Mouse (Mus musculus): ENCODE data around the gene Ncoa5. TPM values are rescaled to one million over a fixed set of nuclear protein-coding genes. Genes with fewer than 3 reads are reported as not detected.

Gene Ncoa5
- total and polyA plus RNA-seq, 2 experiments: 4.3 to 11.5 TPM

GRCm38 (mm10) chr2:164991808-164992207 lies 42.9 kb downstream of the Ncoa5 start:
- no peaks in the 10 kb centered on the region for H3K4me1 ChIP-seq (ENCODE audit: control insufficient read depth, insufficient read depth, low read length)
- H3K4me3 ChIP-seq (ENCODE audit: insufficient read depth, low read depth, low read length): no peak overlapping the region
- H3K79me2 ChIP-seq (ENCODE audit: control insufficient read depth, insufficient read depth, low read length): no peaks in the 10 kb centered on the region
- no peaks in the 10 kb centered on the region for H3K36me3 ChIP-seq (ENCODE audit: control insufficient read depth, insufficient read depth, low read length)
- TF ChIP-seq POLR2A (IDR thresholded peaks at IDR 0.05; ENCODE audit: extremely low read depth, insufficient read depth, low read length): no peak
- no peak for TF ChIP-seq CTCF (IDR thresholded peaks at IDR 0.05; ENCODE audit: low read depth, low read length)
- H3K27ac ChIP-seq (replicated peaks; ENCODE audit: insufficient read depth, low read depth, low read length): no peak overlapping the region
- H3K27me3 ChIP-seq (ENCODE audit: control insufficient read depth, insufficient read depth, low read length): no peaks in the 10 kb centered on the region
- no peak for DNase-seq (ENCODE audit: extremely low read depth, low read depth, low spot score)
- 32% methylated on average over 10 of the region's 10 CpGs for WGBS
- no peak overlapping the region for H3K9ac ChIP-seq (ENCODE audit: low read depth, low read length)

- no peaks in the 10 kb centered on the region for H3K79me2 ChIP-seq (ENCODE audit: control insufficient read depth, insufficient read depth, low read length)
Measured at GRCm38 (mm10) chr2:164991111-164991510, 43.6 kb downstream of the Ncoa5 start.

GRCm38 (mm10) chr2:164988777-164989176 lies 45.9 kb downstream of the Ncoa5 start:
- Histone ChIP-seq H3K4me3 (ENCODE audit: insufficient read depth, low read depth, low read length) (peak overlapping the region; percentile 43), H3K27me3 (ENCODE audit: control insufficient read depth, insufficient read depth, low read length) (no peaks in the 10 kb centered on the region), H3K36me3 (ENCODE audit: control insufficient read depth, insufficient read depth, low read length) (no peaks in the 10 kb centered on the region), H3K27ac (replicated peaks; ENCODE audit: insufficient read depth, low read depth, low read length) (no peak overlapping the region), H3K9ac (ENCODE audit: low read depth, low read length) (peak overlapping the region; percentile 44; the same call in 1 of the 2 replicates), H3K79me2 (ENCODE audit: control insufficient read depth, insufficient read depth, low read length) (no peaks in the 10 kb centered on the region), H3K4me1 (ENCODE audit: control insufficient read depth, insufficient read depth, low read length) (no peaks in the 10 kb centered on the region)
- 75% methylated on average over 13 of the region's 13 CpGs for WGBS
- TF ChIP-seq POLR2A (IDR thresholded peaks at IDR 0.05; ENCODE audit: extremely low read depth, insufficient read depth, low read length) (no peak), CTCF (IDR thresholded peaks at IDR 0.05; ENCODE audit: low read depth, low read length) (no peak)
- DNase-seq (ENCODE audit: extremely low read depth, low read depth, low spot score): no peak

More at GRCm38 (mm10) chr2:164991111-164991510, 43.6 kb downstream of the Ncoa5 start:
- WGBS: 77% methylated on average over 3 of the region's 3 CpGs
- Histone ChIP-seq H3K9ac (ENCODE audit: low read depth, low read length) (no peak overlapping the region), H3K36me3 (ENCODE audit: control insufficient read depth, insufficient read depth, low read length) (no peaks in the 10 kb centered on the region), H3K4me1 (ENCODE audit: control insufficient read depth, insufficient read depth, low read length) (no peaks in the 10 kb centered on the region), H3K27ac (replicated peaks; ENCODE audit: insufficient read depth, low read depth, low read length) (no peak overlapping the region), H3K4me3 (ENCODE audit: insufficient read depth, low read depth, low read length) (no peak overlapping the region), H3K27me3 (ENCODE audit: control insufficient read depth, insufficient read depth, low read length) (no peaks in the 10 kb centered on the region)
- no peak for DNase-seq (ENCODE audit: extremely low read depth, low read depth, low spot score)
- TF ChIP-seq POLR2A (IDR thresholded peaks at IDR 0.05; ENCODE audit: extremely low read depth, insufficient read depth, low read length) (no peak), CTCF (IDR thresholded peaks at IDR 0.05; ENCODE audit: low read depth, low read length) (no peak)

- 41% methylated on average over 14 of the region's 14 CpGs for WGBS
- no peak overlapping the region for H3K9ac ChIP-seq (ENCODE audit: low read depth, low read length)
- H3K27ac ChIP-seq (replicated peaks; ENCODE audit: insufficient read depth, low read depth, low read length): no peak overlapping the region
- no peaks in the 10 kb centered on the region for H3K36me3 ChIP-seq (ENCODE audit: control insufficient read depth, insufficient read depth, low read length)
- no peaks in the 10 kb centered on the region for H3K4me1 ChIP-seq (ENCODE audit: control insufficient read depth, insufficient read depth, low read length)
- peak; percentile 48 for TF ChIP-seq CTCF (IDR thresholded peaks at IDR 0.05; ENCODE audit: low read depth, low read length)
- no peak for TF ChIP-seq POLR2A (IDR thresholded peaks at IDR 0.05; ENCODE audit: extremely low read depth, insufficient read depth, low read length)
- no peaks in the 10 kb centered on the region for H3K27me3 ChIP-seq (ENCODE audit: control insufficient read depth, insufficient read depth, low read length)
- DNase-seq (ENCODE audit: extremely low read depth, low read depth, low spot score): peak; percentile 74
- H3K4me3 ChIP-seq (ENCODE audit: insufficient read depth, low read depth, low read length): no peak overlapping the region
- H3K79me2 ChIP-seq (ENCODE audit: control insufficient read depth, insufficient read depth, low read length): no peaks in the 10 kb centered on the region
Measured at GRCm38 (mm10) chr2:164986371-164987027, 48.2 kb downstream of the Ncoa5 start.

- Histone ChIP-seq H3K4me3 (ENCODE audit: insufficient read depth, low read depth, low read length) (no peak overlapping the region), H3K27ac (replicated peaks; ENCODE audit: insufficient read depth, low read depth, low read length) (no peak overlapping the region), H3K9ac (ENCODE audit: low read depth, low read length) (no peak overlapping the region), H3K27me3 (ENCODE audit: control insufficient read depth, insufficient read depth, low read length) (no peaks in the 10 kb centered on the region), H3K79me2 (ENCODE audit: control insufficient read depth, insufficient read depth, low read length) (no peaks in the 10 kb centered on the region), H3K36me3 (ENCODE audit: control insufficient read depth, insufficient read depth, low read length) (no peaks in the 10 kb centered on the region), H3K4me1 (ENCODE audit: control insufficient read depth, insufficient read depth, low read length) (no peaks in the 10 kb centered on the region)
- WGBS: 84% methylated on average over 6 of the region's 6 CpGs
- DNase-seq (ENCODE audit: extremely low read depth, low read depth, low spot score): no peak
- no peak for TF ChIP-seq POLR2A (IDR thresholded peaks at IDR 0.05; ENCODE audit: extremely low read depth, insufficient read depth, low read length)
- TF ChIP-seq CTCF (IDR thresholded peaks at IDR 0.05; ENCODE audit: low read depth, low read length): no peak
Measured at GRCm38 (mm10) chr2:164985962-164986361, 48.7 kb downstream of the Ncoa5 start.

- Histone ChIP-seq H3K36me3 (ENCODE audit: control insufficient read depth, insufficient read depth, low read length) (no peaks in the 10 kb centered on the region), H3K79me2 (ENCODE audit: control insufficient read depth, insufficient read depth, low read length) (no peaks in the 10 kb centered on the region), H3K9ac (ENCODE audit: low read depth, low read length) (no peak overlapping the region), H3K4me1 (ENCODE audit: control insufficient read depth, insufficient read depth, low read length) (no peaks in the 10 kb centered on the region), H3K27me3 (ENCODE audit: control insufficient read depth, insufficient read depth, low read length) (no peaks in the 10 kb centered on the region), H3K27ac (replicated peaks; ENCODE audit: insufficient read depth, low read depth, low read length) (no peak overlapping the region), H3K4me3 (ENCODE audit: insufficient read depth, low read depth, low read length) (no peak overlapping the region)
- DNase-seq (ENCODE audit: extremely low read depth, low read depth, low spot score): no peak
- TF ChIP-seq POLR2A (IDR thresholded peaks at IDR 0.05; ENCODE audit: extremely low read depth, insufficient read depth, low read length): no peak
- no peak for TF ChIP-seq CTCF (IDR thresholded peaks at IDR 0.05; ENCODE audit: low read depth, low read length)
- WGBS: 26% methylated on average over 7 of the region's 7 CpGs
Measured at GRCm38 (mm10) chr2:164979749-164980148, 54.9 kb downstream of the Ncoa5 start.

Measured in liver, adult 2 months (tissue).